Mouse (Mus musculus): ENCODE measurements at regions not wholly inside any gene's neighbourhood (a gene's known extent, or its start where the extent isn't known, plus 50 kb on each side); places are given as distances from the start of the nearest gene placed in this dataset.
"Not testable (repeated sequence)": the region's sequence is repeated elsewhere in the genome, so short reads cannot be mapped to it uniquely, and the experiment has no call there.

DNA sequence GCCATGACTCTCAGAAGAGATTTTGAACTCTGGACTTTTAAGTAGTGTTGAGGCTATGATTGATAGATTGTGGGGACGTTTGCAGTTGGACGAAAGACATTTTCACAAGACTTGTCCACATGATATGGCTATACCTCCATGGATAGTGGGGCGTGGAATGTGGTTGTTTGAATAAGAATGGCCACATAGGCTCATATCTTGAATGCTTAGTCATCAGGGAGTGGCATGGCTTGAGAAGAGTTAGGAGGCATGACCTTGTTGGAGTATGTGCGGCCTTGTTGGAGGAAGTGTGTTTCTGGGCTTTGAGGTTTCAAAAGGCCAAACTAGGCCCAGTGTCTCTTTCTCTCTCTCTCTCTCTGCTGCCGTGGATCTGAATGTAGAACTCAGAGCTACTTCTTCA lies 204.7 kb upstream of the Pclo start:
- WGBS, result 90% methylated on average over 5 of the region's 5 CpGs
- Histone ChIP-seq H3K27ac (ENCODE audit: low read depth, low read length) (no peak overlapping the region), H3K9me3 (ENCODE audit: control insufficient read depth, low read length) (no peaks in the 10 kb centered on the region), H3K9ac (ENCODE audit: low read depth, low read length) (no peak overlapping the region), H3K27me3 (ENCODE audit: control insufficient read depth, insufficient read depth, low read length) (no peaks in the 10 kb centered on the region), H3K4me3 (ENCODE audit: low read length) (no peak overlapping the region), H3K4me1 (ENCODE audit: control insufficient read depth, insufficient read depth, low read length) (no peaks in the 10 kb centered on the region), H3K36me3 (ENCODE audit: control insufficient read depth, insufficient read depth, low read length) (no peaks in the 10 kb centered on the region), H3K4me2 (replicated peaks; ENCODE audit: low read depth, low read length) (no peak overlapping the region)
- no peak for ATAC-seq (ENCODE audit: low FRiP score, low TSS enrichment)

DNA sequence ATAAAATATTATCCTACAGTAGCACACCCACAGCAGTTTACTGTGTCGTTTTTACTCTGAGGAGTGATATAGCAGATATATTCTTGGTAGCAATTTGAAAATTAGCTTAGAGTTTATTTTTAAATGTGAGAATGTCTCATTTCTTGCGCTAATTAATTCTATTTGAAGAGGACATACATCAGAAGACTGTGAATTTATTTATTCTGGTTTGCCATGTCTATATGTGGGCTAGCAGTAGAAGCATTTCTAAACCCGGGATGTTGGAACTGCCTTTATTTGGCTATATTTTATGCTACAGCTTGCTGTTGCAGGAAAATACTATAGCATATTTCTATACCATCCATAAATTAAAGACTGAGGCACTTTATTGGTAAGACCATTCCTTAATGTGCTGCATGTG lies 203.0 kb upstream of the Pclo start:
- Histone ChIP-seq H3K9ac (ENCODE audit: low read depth, low read length) (no peak overlapping the region), H3K4me1 (ENCODE audit: control insufficient read depth, insufficient read depth, low read length) (no peaks in the 10 kb centered on the region), H3K4me3 (ENCODE audit: low read length) (no peak overlapping the region), H3K4me2 (replicated peaks; ENCODE audit: low read depth, low read length) (no peak overlapping the region), H3K27ac (ENCODE audit: low read depth, low read length) (no peak overlapping the region), H3K9me3 (ENCODE audit: control insufficient read depth, low read length) (no peaks in the 10 kb centered on the region), H3K27me3 (ENCODE audit: control insufficient read depth, insufficient read depth, low read length) (no peaks in the 10 kb centered on the region), H3K36me3 (ENCODE audit: control insufficient read depth, insufficient read depth, low read length) (no peaks in the 10 kb centered on the region)
- 87% methylated on average over 3 of the region's 3 CpGs for WGBS
- no peak for ATAC-seq (ENCODE audit: low FRiP score, low TSS enrichment)

DNA sequence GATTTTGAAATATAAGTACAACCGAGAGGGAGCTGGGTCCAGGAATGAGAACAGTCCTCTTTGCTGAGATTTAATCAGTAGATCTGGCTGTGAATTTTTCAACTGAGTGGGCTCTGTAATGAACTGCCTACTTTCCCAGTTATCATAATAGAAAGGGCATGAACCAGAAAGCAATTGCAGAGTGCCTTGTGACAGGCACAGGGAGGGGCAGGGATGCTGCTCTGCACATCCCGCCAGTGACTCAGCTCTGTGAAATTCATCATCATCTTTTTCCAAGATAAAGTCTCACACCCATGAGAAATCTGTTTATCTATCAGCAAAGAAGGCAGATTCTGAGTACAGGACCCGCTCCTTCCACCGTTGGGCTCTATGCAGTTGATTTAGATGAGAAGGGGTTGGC lies 194.5 kb upstream of the Pclo start:
- Histone ChIP-seq H3K36me3 (ENCODE audit: control insufficient read depth, insufficient read depth, low read length) (no peaks in the 10 kb centered on the region), H3K4me1 (ENCODE audit: control insufficient read depth, insufficient read depth, low read length) (no peaks in the 10 kb centered on the region), H3K9me3 (ENCODE audit: control insufficient read depth, low read length) (no peaks in the 10 kb centered on the region), H3K4me2 (replicated peaks; ENCODE audit: low read depth, low read length) (no peak overlapping the region), H3K27ac (ENCODE audit: low read depth, low read length) (no peak overlapping the region), H3K4me3 (ENCODE audit: low read length) (no peak overlapping the region), H3K27me3 (ENCODE audit: control insufficient read depth, insufficient read depth, low read length) (no peaks in the 10 kb centered on the region), H3K9ac (ENCODE audit: low read depth, low read length) (no peak overlapping the region)
- 84% methylated on average over 4 of the region's 4 CpGs for WGBS
- no peak for ATAC-seq (ENCODE audit: low FRiP score, low TSS enrichment)

DNA sequence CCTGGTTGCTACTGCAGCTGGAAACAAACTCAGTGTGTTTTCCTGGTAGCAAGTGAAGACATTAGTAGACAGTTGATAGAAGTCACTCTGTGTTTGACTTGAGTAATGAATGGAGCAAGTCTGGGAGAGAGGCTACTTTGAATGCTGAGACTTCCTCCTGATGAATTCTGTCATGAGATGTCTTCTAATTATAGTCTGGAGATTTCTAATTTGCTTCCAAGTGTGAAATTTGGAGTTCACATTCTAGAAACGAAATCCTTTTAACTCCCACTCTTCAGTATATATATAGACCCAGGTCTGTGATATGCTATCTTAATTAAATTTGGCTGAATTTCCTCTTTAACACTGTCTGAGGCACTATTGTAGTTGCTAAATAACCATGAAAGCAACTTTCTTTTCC lies 192.7 kb upstream of the Pclo start:
- H3K4me1 ChIP-seq (ENCODE audit: control insufficient read depth, insufficient read depth, low read length), result no peaks in the 10 kb centered on the region
- H3K36me3 ChIP-seq (ENCODE audit: control insufficient read depth, insufficient read depth, low read length), result no peaks in the 10 kb centered on the region
- H3K27me3 ChIP-seq (ENCODE audit: control insufficient read depth, insufficient read depth, low read length), result no peaks in the 10 kb centered on the region
- no peak overlapping the region for H3K27ac ChIP-seq (ENCODE audit: low read depth, low read length)
- H3K9ac ChIP-seq (ENCODE audit: low read depth, low read length), result no peak overlapping the region
- H3K9me3 ChIP-seq (ENCODE audit: control insufficient read depth, low read length), result no peaks in the 10 kb centered on the region
- no peak overlapping the region for H3K4me3 ChIP-seq (ENCODE audit: low read length)
- ATAC-seq (ENCODE audit: low FRiP score, low TSS enrichment), result no peak
- no peak overlapping the region for H3K4me2 ChIP-seq (replicated peaks; ENCODE audit: low read depth, low read length)
- WGBS, result 78% methylated on average over 1 of the region's 1 CpGs

DNA sequence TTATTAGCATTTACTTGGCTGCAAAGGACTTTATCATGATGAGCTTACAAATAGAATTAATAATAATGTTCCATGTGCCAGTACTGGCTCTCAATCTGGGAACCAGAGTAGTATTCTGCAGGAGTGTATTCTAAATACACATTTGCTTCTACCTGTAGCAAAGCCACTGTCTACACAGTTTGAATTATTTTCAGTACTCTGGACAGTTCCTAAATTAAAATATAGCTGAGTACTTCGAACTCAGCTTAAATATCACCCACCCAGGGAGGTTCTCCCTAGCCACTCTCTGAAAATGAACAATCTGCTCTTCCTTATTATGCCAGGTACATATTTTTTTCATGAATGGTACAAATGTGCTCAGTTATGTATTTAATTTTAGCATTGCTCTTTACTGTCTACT lies 154.3 kb upstream of the Pclo start:
- Histone ChIP-seq H3K36me3 (ENCODE audit: control insufficient read depth, insufficient read depth, low read length) (no peaks in the 10 kb centered on the region), H3K27ac (ENCODE audit: low read depth, low read length) (no peak overlapping the region), H3K4me1 (ENCODE audit: control insufficient read depth, insufficient read depth, low read length) (no peaks in the 10 kb centered on the region), H3K9me3 (ENCODE audit: control insufficient read depth, low read length) (no peaks in the 10 kb centered on the region), H3K4me2 (replicated peaks; ENCODE audit: low read depth, low read length) (no peak overlapping the region), H3K4me3 (ENCODE audit: low read length) (no peak overlapping the region), H3K27me3 (ENCODE audit: control insufficient read depth, insufficient read depth, low read length) (no peaks in the 10 kb centered on the region), H3K9ac (ENCODE audit: low read depth, low read length) (no peak overlapping the region)
- no peak for ATAC-seq (ENCODE audit: low FRiP score, low TSS enrichment)
- 33% methylated on average over 1 of the region's 1 CpGs for WGBS

DNA sequence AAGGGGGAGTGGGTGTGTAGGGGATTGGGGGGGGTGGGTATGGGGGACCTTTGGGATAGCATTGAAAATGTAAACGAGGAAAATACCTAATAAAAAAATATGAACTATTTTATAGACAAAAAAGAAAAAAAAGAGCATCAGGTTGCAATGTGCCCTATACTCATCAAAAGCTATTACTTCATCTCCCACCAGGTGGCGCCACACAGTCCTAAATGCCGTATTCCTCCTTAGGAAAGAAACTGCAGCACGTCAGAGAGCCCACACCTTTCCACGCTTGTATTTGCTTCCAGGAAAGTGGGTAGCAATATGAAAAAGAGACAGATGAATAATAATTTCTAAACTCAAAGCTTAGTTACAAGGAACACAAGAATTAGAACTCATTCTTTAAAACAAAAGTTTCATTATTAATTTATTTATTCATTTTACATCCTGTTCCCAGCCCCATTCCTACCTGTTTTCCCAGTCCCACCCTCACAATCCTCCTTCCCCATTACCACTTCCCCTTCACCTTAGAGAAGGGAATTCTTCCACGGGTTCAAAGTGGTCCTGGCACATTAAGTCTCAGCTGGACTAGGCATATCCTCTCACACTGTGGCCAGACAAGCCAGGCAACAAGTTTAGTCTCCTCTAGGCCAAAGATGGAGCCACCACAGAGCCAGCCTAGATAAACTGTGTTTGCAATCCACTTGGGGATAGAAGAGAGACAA lies 125.4 kb upstream of the Pclo start:
- 20% methylated on average over 6 of the region's 6 CpGs for WGBS
- ATAC-seq (ENCODE audit: low FRiP score, low TSS enrichment), result peak; percentile 91; the same call in 1 of the 2 replicates
- Histone ChIP-seq H3K4me2 (replicated peaks; ENCODE audit: low read depth, low read length) (no peak overlapping the region), H3K27me3 (ENCODE audit: control insufficient read depth, insufficient read depth, low read length) (no peaks in the 10 kb centered on the region), H3K4me3 (ENCODE audit: low read length) (no peak overlapping the region), H3K9me3 (ENCODE audit: control insufficient read depth, low read length) (no peaks in the 10 kb centered on the region), H3K9ac (ENCODE audit: low read depth, low read length) (no peak overlapping the region), H3K4me1 (ENCODE audit: control insufficient read depth, insufficient read depth, low read length) (no peaks in the 10 kb centered on the region), H3K27ac (ENCODE audit: low read depth, low read length) (no peak overlapping the region), H3K36me3 (ENCODE audit: control insufficient read depth, insufficient read depth, low read length) (no peaks in the 10 kb centered on the region)

DNA sequence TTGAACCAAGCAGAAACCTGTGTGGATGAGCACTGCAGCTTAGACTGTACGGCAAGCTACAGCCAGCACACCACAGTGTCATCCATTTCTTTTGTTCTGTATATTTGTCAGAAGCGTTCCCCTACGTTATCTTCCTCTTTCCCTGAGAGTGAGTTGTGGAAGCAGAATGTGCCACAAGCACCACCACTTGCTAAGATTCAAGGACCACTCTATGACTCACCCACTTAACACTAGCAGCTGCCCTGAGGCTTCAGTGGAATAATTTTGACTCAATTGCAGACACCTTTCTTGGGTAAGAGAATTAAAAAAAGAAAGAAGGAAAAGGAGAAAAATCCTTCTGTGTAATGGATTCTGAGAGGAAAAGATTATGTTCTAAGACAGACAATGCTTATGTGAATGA lies 122.9 kb upstream of the Pclo start:
- ATAC-seq (ENCODE audit: low FRiP score, low TSS enrichment), result no peak
- Histone ChIP-seq H3K4me3 (ENCODE audit: low read length) (no peak overlapping the region), H3K9me3 (ENCODE audit: control insufficient read depth, low read length) (no peaks in the 10 kb centered on the region), H3K27me3 (ENCODE audit: control insufficient read depth, insufficient read depth, low read length) (no peaks in the 10 kb centered on the region), H3K36me3 (ENCODE audit: control insufficient read depth, insufficient read depth, low read length) (no peaks in the 10 kb centered on the region), H3K27ac (ENCODE audit: low read depth, low read length) (no peak overlapping the region), H3K9ac (ENCODE audit: low read depth, low read length) (no peak overlapping the region), H3K4me1 (ENCODE audit: control insufficient read depth, insufficient read depth, low read length) (no peaks in the 10 kb centered on the region), H3K4me2 (replicated peaks; ENCODE audit: low read depth, low read length) (no peak overlapping the region)
- 83% methylated on average over 3 of the region's 3 CpGs for WGBS

DNA sequence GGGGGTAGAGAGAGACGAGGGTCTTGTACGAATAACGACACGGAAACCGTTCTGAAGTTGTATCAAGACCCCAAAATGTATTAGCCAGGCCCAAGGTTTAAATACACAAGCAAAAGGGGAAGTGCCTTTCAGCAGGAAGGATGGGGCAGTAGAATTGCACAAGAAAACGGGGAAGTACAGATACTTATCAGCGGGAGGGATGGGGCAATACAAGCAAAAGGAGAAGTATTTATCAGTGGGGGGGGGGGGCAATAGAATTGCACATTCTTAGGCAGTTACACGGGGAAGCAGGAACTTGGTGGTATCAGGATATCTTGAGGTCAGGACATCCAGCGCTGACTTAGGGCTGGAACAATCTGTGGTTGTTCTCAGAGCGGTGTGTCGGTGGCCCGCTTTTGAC lies 111.3 kb upstream of the Pclo start:
- ATAC-seq (ENCODE audit: low FRiP score, low TSS enrichment); H3K27me3 ChIP-seq (ENCODE audit: control insufficient read depth, insufficient read depth, low read length); H3K4me1 ChIP-seq (ENCODE audit: control insufficient read depth, insufficient read depth, low read length); H3K9ac ChIP-seq (ENCODE audit: low read depth, low read length); H3K27ac ChIP-seq (ENCODE audit: low read depth, low read length); H3K9me3 ChIP-seq (ENCODE audit: control insufficient read depth, low read length); H3K4me2 ChIP-seq (replicated peaks; ENCODE audit: low read depth, low read length); H3K4me3 ChIP-seq (ENCODE audit: low read length); H3K36me3 ChIP-seq (ENCODE audit: control insufficient read depth, insufficient read depth, low read length): not testable (repeated sequence)
- WGBS, result 89% methylated on average over 6 of the region's 12 CpGs

DNA sequence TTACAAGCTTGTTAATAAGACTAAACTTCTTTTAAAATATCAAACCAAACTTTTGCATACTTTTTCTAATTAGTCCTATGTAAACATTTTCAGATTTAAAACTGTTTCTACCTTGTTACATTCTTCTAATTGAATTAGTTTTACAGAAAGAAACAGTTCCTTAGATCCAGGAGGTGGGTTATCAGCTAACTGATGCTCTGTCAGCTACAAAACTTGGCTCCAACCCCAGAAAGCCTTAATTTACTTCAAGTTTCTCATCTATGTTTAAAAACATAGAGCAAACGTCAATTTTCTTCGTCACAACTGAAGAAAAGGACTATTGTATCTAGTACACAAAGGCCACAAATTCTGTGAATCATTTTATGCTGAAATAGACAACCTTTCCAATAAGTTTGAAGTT lies 110.4 kb upstream of the Pclo start:
- no peaks in the 10 kb centered on the region for H3K4me1 ChIP-seq (ENCODE audit: control insufficient read depth, insufficient read depth, low read length)
- WGBS, result 86% methylated on average over 2 of the region's 2 CpGs

More for the DNA sequence above, 110.4 kb upstream of the Pclo start:
- Histone ChIP-seq H3K36me3 (ENCODE audit: control insufficient read depth, insufficient read depth, low read length) (no peaks in the 10 kb centered on the region), H3K27ac (ENCODE audit: low read depth, low read length) (no peak overlapping the region), H3K9ac (ENCODE audit: low read depth, low read length) (no peak overlapping the region), H3K4me2 (replicated peaks; ENCODE audit: low read depth, low read length) (no peak overlapping the region), H3K4me3 (ENCODE audit: low read length) (no peak overlapping the region), H3K9me3 (ENCODE audit: control insufficient read depth, low read length) (no peaks in the 10 kb centered on the region), H3K27me3 (ENCODE audit: control insufficient read depth, insufficient read depth, low read length) (no peaks in the 10 kb centered on the region)
- no peak for ATAC-seq (ENCODE audit: low FRiP score, low TSS enrichment)

Measured in kidney, embryonic 14.5 days (tissue).